Mouse (Mus musculus): ENCODE data around the gene Apol9b.
"Not testable (repeated sequence)": the region's sequence is repeated elsewhere in the genome, so short reads cannot be mapped to it uniquely, and the experiment has no call there.

The Apol9b gene

DNA sequence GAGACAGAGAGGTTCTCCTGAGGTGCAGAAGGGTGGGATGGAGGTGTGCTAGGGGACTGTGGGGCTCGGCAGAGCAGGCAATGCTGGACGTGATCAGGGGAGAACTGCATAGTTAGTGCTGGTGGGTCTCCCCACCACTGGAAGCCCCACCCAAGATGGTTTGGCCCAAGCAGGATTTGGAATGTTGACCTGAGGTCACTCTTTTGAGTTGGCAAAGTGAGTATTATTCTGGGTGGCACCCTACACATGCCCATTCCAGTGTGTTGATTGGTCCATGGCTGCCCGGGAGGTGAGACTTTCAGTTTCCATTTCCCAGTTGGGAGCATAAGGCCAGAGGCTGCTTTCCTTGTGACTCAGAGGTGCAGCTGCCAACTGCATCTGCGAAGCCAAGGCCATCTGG is at the start of gene Apol9b:
Apol9b (plus strand) TSS at position 301 of the 400 bp plus-strand sequence.
- not testable (repeated sequence) for DNase-seq (ENCODE audit: low read depth, low spot score)

DNA sequence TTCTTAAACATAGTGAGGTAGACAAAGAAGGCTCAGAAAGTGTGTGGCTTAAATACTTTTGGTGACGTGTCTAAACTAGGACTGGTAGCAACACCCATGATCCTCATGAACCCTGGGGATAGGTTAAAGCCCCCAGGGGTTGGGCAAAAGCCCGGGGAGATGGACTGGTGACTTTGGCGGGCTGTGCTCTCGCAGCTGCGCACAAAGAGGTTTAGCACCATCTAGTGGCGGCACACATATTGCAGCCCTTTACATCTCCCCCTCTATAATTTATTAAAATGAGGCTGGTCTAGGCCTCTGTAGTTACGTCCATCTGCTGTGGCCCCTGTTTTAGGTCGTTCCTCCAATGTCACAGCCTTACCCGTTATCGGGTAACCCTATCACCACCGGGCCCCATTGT is 44.9 kb upstream of the Apol9b start:
- peak; percentile 59 for DNase-seq (ENCODE audit: low read depth, low spot score)

DNA sequence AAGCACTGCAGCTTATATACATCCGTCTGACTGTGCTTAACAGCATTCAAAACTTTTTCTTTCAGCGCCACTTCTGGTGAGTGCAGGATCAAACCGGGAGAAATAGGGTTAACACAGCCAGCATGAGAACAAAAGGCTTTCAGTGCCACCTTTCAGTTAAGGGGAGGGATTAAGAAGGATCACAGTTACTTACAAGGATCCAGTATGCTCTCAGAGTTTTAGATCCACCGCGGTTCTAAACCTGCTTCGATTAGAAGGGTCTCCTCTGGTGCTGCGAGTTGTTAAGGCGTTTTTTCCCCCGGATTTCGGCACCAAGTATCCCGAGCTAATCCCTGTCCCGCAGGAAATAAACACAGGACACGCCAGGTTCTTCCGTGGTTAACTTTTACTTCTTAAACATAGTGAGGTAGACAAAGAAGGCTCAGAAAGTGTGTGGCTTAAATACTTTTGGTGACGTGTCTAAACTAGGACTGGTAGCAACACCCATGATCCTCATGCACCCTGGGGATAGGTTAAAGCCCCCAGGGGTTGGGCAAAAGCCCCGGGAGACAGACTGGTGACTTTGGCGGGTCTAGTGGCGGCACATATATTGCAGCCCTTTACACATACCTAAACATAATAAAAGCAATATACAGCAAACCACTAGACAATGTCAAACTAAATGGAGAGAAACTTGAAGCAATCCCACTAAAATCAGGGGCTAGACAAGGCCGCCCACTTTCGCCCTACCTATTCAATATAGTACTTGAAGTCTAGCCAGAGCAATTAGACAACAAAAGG is 37.1 kb upstream of the Apol9b start:
- DNase-seq (ENCODE audit: low read depth, low spot score), result not testable (repeated sequence)

DNA sequence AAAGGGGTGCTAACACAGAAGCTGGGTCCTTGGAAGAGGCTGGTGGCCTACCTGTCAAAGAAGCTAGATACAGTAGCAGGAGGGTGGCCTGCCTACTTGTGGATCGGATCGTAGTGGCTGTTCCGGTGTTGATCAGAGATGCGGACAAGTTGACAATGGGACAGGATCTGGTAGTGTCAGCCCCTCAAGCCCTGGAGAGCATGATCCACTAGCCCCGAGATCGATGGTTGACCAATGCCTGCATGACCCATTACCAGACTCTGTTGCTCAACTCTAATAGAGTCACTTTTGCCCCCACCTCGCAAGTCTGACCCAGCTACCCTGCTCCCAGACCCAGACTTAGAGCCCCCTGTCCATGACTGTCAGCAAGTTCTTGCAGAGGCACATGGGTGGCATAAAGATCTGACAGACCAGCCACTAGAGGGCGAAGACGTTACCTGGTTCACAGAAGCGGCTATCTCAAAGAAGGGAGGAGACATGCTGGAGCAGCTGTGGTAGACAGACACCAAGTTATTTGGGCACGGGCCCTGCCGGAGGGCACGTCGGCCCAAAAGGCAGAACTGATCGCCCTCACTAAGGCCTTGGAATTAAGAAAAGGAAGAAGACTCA is 34.0 kb upstream of the Apol9b start:
- peak; percentile 67 for DNase-seq (ENCODE audit: low read depth, low spot score)

GRCm38 (mm10) chr15:77698656-77699055 is 30.2 kb upstream of the Apol9b start, which contains the start of gene Apol7e:
Apol7e (plus strand) TSS chr15:77698857.
- DNase-seq (ENCODE audit: low read depth, low spot score), result not testable (repeated sequence)

DNA sequence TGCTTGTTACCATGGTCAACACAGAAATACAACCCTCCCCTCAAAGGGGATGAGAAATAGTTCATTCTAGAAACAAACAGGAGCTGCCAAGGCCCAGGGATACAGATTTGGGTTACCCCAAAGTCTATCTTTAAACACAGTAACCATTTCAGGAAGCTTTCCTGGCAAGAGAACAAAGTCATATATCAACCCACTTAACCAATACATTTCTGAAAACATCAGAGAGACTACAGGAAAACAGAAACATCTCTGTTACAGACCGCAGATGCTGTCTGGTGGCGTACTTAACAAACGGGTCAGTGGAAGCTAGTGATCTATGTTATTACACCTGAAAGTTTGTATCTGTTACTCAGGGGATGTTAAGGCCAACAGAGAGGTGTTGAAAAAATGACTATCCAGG is 23.5 kb upstream of the Apol9b start:
- DNase-seq (ENCODE audit: low read depth, low spot score), result not testable (repeated sequence)

DNA sequence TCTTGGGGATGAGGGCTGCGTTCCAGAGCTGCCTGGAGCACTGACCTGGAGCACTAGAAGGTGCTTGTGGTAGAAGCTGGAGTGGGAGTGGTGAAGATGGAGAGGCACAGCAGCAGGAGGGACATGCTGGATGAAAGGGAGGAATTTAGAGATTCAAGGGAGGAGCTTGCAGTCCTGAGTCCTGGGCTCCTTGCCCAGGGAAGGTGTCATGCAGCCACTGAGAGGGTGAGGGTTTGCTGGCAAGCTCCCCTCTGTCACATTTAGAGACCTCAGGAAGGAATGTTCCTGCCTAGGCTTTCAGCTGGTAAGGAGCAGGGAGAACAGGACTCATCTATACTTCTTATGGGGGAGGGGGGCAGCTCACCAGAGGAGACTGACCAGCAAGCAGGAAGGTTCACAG is 19.9 kb upstream of the Apol9b start:
- not testable (repeated sequence) for DNase-seq (ENCODE audit: low read depth, low spot score)

DNA sequence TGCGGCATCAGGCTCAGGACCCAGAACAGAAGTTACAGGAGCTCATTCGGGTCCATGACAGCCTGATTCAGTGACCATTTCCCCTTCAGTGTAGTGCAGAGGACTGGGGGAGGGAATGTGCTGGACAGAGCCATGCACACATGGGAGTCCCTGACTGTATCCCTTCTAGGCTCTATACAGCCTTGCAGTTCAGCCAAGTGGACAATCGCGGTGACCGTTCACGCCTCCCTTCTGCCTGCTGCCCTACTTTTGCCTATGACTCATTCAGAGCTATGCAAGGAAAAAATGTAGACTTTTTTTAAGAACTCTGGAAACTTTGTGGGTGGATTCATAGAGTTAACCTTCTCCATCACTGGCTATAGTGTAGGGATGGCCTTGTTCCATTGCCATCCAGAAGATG is 10.6 kb upstream of the Apol9b start:
- DNase-seq (ENCODE audit: low read depth, low spot score), result not testable (repeated sequence)

DNA sequence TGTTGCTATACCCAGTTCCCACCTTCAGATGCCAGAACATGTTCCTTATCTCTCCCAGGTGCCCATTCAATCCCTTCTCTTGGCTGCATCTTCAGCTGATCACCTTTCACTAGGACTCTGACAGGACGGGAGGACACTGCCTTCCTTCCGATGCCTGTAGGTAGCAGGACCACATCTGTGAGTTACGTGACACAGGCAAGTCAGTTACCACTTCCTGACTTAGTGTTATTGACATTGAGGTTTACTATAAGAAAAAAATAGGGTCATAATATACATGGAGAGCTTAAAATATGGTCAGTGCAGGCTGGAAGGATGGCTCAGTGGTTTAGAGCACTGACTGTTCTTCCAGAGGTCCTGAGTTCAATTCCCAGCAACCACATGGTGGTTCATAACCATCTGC is 7.3 kb upstream of the Apol9b start:
- DNase-seq (ENCODE audit: low read depth, low spot score), result not testable (repeated sequence)

GRCm38 (mm10) chr15:77724208-77724911 is 4.5 kb upstream of the Apol9b start:
- not testable (repeated sequence) for DNase-seq (ENCODE audit: low read depth, low spot score)

- DNase-seq (ENCODE audit: low read depth, low spot score), result not testable (repeated sequence)
Measured at GRCm38 (mm10) chr15:77725393-77726020, 3.3 kb upstream of the Apol9b start.

GRCm38 (mm10) chr15:77727139-77727538 is 1.7 kb upstream of the Apol9b start:
- DNase-seq (ENCODE audit: low read depth, low spot score), result peak; percentile 39

DNA sequence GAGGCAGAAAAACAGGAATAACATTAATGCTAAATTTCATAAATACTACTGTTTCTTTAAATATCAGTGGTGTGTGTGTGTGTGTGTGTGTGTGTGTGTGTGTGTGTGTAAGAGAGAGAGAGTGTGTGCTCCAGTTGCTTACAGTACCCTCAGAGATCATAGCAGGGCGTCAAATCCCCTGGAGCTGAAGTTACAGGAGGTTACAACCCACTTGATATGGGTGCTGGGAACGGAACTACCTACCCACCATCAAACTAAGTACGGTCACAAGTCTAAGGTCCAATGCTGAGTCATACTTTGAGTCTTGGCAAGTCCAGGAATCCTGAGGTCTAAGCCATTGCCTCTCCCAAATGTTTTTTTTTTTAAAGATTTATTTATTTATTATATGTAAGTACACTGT is 1.1 kb upstream of the Apol9b start:
- DNase-seq (ENCODE audit: low read depth, low spot score), result not testable (repeated sequence)

- DNase-seq (ENCODE audit: low read depth, low spot score), result no peak
Measured at GRCm38 (mm10) chr15:77731605-77732004, 2.8 kb downstream of the Apol9b start.

GRCm38 (mm10) chr15:77732851-77733250 is 4.0 kb downstream of the Apol9b start:
- not testable (repeated sequence) for DNase-seq (ENCODE audit: low read depth, low spot score)

- not testable (repeated sequence) for DNase-seq (ENCODE audit: low read depth, low spot score)
Measured at GRCm38 (mm10) chr15:77733380-77733779, 4.5 kb downstream of the Apol9b start.

DNA sequence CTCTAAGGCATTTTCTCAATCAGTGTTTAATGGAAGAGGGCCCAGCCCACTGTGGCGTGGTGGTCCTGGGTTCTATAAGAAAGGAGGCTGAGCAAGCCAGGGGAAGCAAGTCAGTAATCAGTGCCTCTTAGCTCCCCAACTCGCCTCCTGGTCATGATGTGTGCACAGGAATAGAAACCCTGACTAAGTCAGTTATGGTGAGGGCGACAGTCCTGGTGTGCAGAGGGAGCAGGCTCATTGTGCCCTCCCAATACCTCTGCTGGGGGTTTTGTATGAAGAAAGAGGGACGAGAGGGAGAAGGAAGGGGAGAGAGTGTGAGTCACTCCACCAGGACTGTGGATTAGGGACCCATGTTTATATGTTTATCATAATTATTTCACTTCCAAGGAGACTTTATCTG is 5.1 kb downstream of the Apol9b start:
- not testable (repeated sequence) for DNase-seq (ENCODE audit: low read depth, low spot score)

DNA sequence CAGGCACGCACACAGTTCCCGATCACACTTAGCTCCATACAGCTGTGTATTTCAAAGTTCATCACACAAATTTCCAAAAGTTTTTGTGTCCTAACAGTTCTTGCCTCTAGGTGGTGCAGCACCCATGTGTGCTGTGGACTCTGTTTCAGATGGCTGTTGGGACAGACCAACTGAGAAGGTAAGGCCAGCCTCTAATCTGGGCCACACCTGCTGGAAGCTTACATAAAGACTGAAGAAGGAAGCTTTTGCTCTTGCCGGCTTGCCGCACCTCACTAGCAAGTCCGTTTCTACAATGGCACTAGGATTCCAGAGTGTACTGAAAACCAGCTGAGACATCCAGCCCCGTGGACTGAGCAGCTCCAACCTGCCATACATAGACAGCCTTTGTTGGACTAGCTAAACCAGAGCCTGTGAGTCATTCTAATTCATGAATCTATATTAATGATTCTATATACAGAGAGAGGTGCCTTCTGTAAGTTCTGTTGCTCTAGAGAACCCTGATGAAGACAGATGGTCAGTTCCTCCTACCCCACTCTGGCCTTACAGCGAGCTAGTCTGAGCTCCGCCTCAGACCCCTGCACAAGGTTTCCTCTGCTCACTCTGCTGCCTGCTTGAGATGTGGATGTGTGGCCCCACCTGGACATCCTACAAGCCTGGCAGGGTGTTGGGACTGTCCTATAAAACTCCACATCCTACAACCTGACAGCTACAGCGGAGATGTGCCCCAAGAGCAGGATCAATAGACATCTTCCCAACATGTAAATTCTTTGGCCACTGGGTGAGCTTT is 11.9 kb downstream of the Apol9b start:
- DNase-seq (ENCODE audit: low read depth, low spot score), result peak; percentile 77

GRCm38 (mm10) chr15:77741556-77741955 is 12.7 kb downstream of the Apol9b start:
- DNase-seq (ENCODE audit: low read depth, low spot score), result not testable (repeated sequence)

DNA sequence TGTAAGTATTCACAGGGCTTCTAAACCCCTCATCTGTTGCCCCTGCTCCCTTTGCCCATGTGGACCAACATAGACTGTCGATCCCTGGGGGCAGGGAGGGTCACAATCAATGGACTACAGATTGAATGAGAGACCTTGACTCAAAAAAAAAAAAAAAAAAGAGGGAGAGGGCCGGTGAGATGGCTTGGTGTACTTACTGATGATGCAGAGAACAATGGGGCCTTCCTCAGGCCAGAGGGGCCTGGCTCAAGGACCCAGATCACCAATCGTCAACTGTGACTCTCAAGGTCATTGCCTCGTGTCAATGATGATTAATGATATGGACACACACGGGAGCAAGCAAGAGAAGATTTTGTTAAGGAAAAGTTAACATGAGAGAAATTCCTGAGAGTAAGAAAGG is 15.8 kb downstream of the Apol9b start:
- DNase-seq (ENCODE audit: low read depth, low spot score), result no peak

- DNase-seq (ENCODE audit: low read depth, low spot score), result no peak
Measured at GRCm38 (mm10) chr15:77745081-77745480, 16.2 kb downstream of the Apol9b start.

Data from ZHBTc4 (cell line).